Mouse (Mus musculus) heart, embryonic 16.5 days (tissue): ENCODE results near the gene Vwa5b1. TPM values are rescaled to one million over a fixed set of nuclear protein-coding genes. Genes with fewer than 3 reads are reported as not detected.

ENCODE experiments used
- ATAC-seq: fragments of 200-750 bp; cut with Nextera tagmentation; replicated peaks from 2 replicates; pipeline ENCODE4 v1.8.0; 2017; ENCODE audit warnings: moderate number of reproducible peaks; ENCODE audit not compliant: insufficient read depth, low FRiP score; ENCODE audit errors: extremely low read depth
- H3K27ac ChIP-seq: fragments of 300-500 bp; sonication (generic); 2 replicates; pipeline ENCODE4 v1.5.1; 2014; ENCODE audit warnings: mild to moderate bottlenecking, low read length, control low read depth, moderate library complexity
- H3K27me3 ChIP-seq: fragments of 300-500 bp; sonication (generic); 2 replicates; pipeline ENCODE4 v1.6.1; 2014; ENCODE audit warnings: low read length, mixed read lengths; ENCODE audit not compliant: control insufficient read depth, insufficient read depth
- H3K36me3 ChIP-seq: fragments of 300-500 bp; sonication (generic); 2 replicates; pipeline ENCODE4 v1.6.1; 2014; ENCODE audit not compliant: control insufficient read depth, insufficient read depth
- H3K4me1 ChIP-seq: fragments of 300-500 bp; sonication (generic); 2 replicates; pipeline ENCODE4 v1.6.1; 2014; ENCODE audit warnings: low read length, mixed read lengths; ENCODE audit not compliant: control insufficient read depth, insufficient read depth
- H3K4me2 ChIP-seq: fragments of 300-500 bp; sonication (generic); 2 replicates; pipeline ENCODE4 v1.6.1; 2014; ENCODE audit warnings: low read depth, mild to moderate bottlenecking, control low read depth, low read length
- H3K4me3 ChIP-seq: fragments of 300-500 bp; sonication (generic); 2 replicates; pipeline ENCODE4 v1.5.1; 2014; ENCODE audit warnings: mild to moderate bottlenecking, control low read depth, low read length
- H3K9ac ChIP-seq: fragments of 300-500 bp; sonication (generic); 2 replicates; pipeline ENCODE4 v1.6.1; 2014; ENCODE audit warnings: low read length, control low read depth
- H3K9me3 ChIP-seq: fragments of 300-500 bp; sonication (generic); replicated peaks from 2 replicates; pipeline ENCODE4 v1.6.1; 2016; ENCODE audit warnings: low read length; ENCODE audit not compliant: control insufficient read depth
- WGBS: fragments of 180-500 bp; shearing (Covaris S2); extraction: QIAGEN DNeasy Blood & Tissue Kit; methylation state at CpG from one replicate; pipeline ENCODE4 v1.1.7; 2014; 5-methylcytosine and 5-hydroxymethylcytosine counted together
- polyA plus RNA-seq: library from polyadenylated mRNA; unstranded; fragments of >200 nt; fragmentation: Nextera tagmentation; extraction: Ambion mirVana; gene quantifications from 2 replicates; pipeline ENCODE4 v1.2.1, GENCODE M21; 2015

Vwa5b1 gene
- polyA plus RNA-seq, 1 experiment from 2014 or later, result 0.08 TPM

DNA sequence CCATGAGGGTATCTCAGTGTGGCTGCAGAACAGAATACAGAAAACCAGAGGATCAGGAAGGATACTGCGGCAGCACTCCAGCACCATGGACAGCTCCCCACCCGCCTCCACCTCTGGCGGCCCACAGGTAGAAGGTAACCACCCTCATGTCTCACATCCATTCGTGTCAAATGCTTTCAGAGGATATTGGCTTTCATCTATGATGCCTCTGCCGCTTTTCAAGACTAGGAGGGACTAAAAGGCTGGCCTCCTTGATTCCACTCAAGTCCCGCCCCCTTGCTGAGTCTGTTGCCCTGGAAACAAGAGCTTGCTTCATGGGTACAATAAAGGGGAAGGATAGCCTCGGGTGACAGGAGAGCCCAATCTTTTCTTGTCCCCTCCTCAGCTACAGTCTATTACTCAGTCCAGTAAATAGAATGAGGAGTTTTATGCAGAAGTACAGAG is 37.8 kb downstream of the Vwa5b1 start:
- H3K4me3 ChIP-seq, result no peak overlapping the region
- 13% methylated on average over 7 of the region's 7 CpGs for WGBS
- no peak overlapping the region for H3K4me2 ChIP-seq
- H3K4me1 ChIP-seq, result no peaks in the 10 kb centered on the region
- H3K9me3 ChIP-seq, result no peaks in the 10 kb centered on the region
- no peak for ATAC-seq
- no peaks in the 10 kb centered on the region for H3K36me3 ChIP-seq
- H3K27ac ChIP-seq, result no peak overlapping the region
- no peaks in the 10 kb centered on the region for H3K27me3 ChIP-seq
- H3K9ac ChIP-seq, result no peak overlapping the region

DNA sequence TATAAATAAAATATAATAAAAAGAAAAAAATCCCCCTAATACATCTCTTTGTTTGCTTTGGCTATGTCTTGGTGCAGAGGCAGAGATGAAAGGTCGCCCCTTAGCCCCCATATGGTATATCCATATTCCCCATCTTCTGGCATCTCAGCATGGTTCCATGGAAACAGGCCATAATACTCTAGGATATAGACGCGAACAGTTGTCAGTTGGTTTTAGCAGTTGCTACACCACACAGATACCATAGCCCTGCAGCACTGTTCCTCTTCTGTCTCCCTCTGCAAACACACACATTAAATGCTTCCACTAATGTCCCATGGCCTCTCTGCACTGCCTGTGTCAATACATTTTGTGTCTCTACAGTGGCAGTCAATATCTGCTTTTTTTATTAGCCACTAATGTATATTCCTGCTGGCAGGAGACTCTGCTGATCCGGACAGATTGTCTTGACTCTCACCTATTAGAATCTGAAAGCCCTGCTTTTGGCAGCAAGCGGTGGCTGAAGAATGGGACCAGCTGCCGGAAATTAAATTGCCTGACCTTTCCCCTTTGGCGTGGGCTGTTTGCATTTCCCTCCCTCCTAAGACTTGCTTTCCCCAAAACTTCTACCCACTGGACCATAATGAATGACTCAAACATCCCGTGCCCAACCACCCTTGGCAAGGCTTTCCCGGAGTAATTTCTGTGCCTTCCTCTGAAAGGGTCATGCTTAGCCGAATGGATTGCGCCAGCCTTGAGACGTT is 39.1 kb downstream of the Vwa5b1 start:
- H3K27ac ChIP-seq, result no peak overlapping the region
- no peak overlapping the region for H3K4me3 ChIP-seq
- H3K4me2 ChIP-seq, result no peak overlapping the region
- H3K9me3 ChIP-seq, result no peaks in the 10 kb centered on the region
- H3K27me3 ChIP-seq, result no peaks in the 10 kb centered on the region
- H3K36me3 ChIP-seq, result no peaks in the 10 kb centered on the region
- no peaks in the 10 kb centered on the region for H3K4me1 ChIP-seq
- WGBS, result 73% methylated on average over 12 of the region's 12 CpGs
- no peak overlapping the region for H3K9ac ChIP-seq
- no peak for ATAC-seq

DNA sequence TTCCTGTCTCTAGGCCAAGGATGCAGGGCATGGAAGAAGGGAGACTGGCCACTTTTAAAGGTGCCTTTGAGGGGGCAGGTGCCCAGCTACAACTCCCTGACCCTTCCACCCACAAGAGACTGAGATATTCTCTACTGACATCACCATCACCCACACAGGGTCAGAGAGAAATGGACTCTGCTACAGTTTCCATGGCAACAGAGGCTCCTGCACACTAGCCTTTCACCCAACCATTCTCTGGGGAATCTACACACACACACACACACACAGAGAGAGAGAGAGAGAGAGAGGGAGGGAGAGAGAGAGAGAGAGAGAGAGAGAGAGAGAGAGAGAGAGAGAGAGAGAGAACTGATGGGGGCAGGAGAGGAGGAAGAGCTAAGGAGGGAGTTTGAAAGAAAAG is 50.7 kb downstream of the Vwa5b1 start:
- H3K27ac ChIP-seq, result no peak overlapping the region

DNA sequence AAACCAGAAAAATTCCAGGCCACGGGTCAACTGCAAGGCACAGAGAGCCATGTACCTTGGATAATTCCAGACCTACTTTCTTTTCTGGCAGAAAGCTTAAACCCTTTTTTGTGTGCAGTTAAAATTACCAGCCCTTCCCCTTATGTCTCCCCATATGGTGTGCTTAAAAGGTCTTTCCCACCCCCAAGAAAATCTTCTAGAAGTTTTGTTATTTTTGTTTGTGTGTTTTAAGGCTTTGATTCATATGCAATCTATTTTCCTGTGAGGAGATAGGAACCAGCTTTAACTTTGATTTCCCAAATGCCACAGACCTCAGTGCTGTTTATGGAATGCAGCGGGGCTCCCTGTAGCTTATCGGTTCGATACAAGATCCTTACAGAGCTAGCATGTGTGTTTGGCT is 53.2 kb downstream of the Vwa5b1 start:
- Histone ChIP-seq H3K4me3 (no peak overlapping the region), H3K9me3 (no peaks in the 10 kb centered on the region), H3K9ac (no peak overlapping the region), H3K27me3 (0 out of 2 replicates have a peak, but pooled peaks cover under 1% of the 10 kb centered on the region), H3K4me1 (0 out of 2 replicates have a peak, but pooled peaks cover 3% of the 10 kb centered on the region), H3K4me2 (no peak overlapping the region), H3K27ac (no peak overlapping the region), H3K36me3 (no peaks in the 10 kb centered on the region)
- no peak for ATAC-seq
- 69% methylated on average over 4 of the region's 4 CpGs for WGBS

More for the DNA sequence above, 50.7 kb downstream of the Vwa5b1 start:
- 0 out of 2 replicates have a peak, but pooled peaks cover 1% of the 10 kb centered on the region for H3K4me1 ChIP-seq
- no peak overlapping the region for H3K4me2 ChIP-seq
- H3K4me3 ChIP-seq, result no peak overlapping the region
- H3K36me3 ChIP-seq, result no peaks in the 10 kb centered on the region
- no peak for ATAC-seq
- H3K27me3 ChIP-seq, result 0 out of 2 replicates have a peak, but pooled peaks cover 2% of the 10 kb centered on the region
- H3K9ac ChIP-seq, result no peak overlapping the region
- H3K9me3 ChIP-seq, result no peaks in the 10 kb centered on the region

DNA sequence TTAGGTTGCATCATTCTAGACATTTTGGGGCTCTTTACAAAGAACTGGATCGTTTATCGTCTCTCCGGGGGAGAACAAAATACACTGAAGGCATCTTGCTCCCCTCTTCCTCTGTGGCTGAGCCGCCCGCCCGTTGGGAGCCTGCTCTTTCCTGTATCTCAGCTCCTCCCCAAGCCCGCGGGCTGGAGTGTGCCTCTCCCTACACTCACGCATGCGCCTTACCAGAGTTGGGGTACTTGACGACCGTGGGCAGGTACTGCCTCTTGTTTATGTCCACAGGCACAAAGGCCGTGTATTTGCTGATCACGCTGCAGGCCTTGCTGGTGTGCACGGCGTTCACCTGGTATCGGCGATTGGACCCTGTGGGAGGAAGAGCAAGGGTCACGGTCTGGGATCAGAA is 57.3 kb downstream of the Vwa5b1 start:
- Histone ChIP-seq H3K4me1 (0 out of 2 replicates have a peak, but pooled peaks cover 3% of the 10 kb centered on the region), H3K9me3 (no peaks in the 10 kb centered on the region), H3K27me3 (no peaks in the 10 kb centered on the region; the same call in 1 of the 2 replicates), H3K4me2 (no peak overlapping the region), H3K36me3 (no peaks in the 10 kb centered on the region), H3K27ac (no peak overlapping the region), H3K9ac (no peak overlapping the region), H3K4me3 (no peak overlapping the region)
- no peak for ATAC-seq
- 63% methylated on average over 19 of the region's 19 CpGs for WGBS

DNA sequence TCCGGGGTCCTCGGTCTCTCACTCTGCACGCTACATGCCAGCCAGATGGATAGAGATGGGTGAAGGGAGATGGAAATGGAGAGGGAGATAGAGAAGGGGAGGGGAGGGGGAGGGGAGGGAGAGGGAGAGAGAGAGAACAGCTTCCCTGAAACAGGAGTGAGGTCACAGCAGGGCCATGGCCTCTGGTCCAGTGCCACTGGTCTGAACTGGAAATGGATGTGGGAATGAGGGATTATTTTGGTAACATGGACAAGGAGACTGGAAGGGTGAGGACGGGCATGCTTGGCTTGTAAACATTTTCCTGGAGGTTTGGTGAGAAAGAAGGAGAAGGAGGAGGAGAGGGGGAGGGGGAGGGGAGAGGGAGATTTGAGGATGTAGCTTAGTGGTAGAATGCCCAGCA is 59.0 kb downstream of the Vwa5b1 start:
- Histone ChIP-seq H3K36me3 (no peaks in the 10 kb centered on the region), H3K27ac (no peak overlapping the region), H3K4me1 (0 out of 2 replicates have a peak, but pooled peaks cover 3% of the 10 kb centered on the region), H3K4me3 (no peak overlapping the region), H3K4me2 (no peak overlapping the region), H3K9me3 (no peaks in the 10 kb centered on the region), H3K9ac (no peak overlapping the region), H3K27me3 (peaks cover 1% of the 10 kb centered on the region; the same call in 1 of the 2 replicates)
- ATAC-seq, result no peak
- 56% methylated on average over 4 of the region's 4 CpGs for WGBS

DNA sequence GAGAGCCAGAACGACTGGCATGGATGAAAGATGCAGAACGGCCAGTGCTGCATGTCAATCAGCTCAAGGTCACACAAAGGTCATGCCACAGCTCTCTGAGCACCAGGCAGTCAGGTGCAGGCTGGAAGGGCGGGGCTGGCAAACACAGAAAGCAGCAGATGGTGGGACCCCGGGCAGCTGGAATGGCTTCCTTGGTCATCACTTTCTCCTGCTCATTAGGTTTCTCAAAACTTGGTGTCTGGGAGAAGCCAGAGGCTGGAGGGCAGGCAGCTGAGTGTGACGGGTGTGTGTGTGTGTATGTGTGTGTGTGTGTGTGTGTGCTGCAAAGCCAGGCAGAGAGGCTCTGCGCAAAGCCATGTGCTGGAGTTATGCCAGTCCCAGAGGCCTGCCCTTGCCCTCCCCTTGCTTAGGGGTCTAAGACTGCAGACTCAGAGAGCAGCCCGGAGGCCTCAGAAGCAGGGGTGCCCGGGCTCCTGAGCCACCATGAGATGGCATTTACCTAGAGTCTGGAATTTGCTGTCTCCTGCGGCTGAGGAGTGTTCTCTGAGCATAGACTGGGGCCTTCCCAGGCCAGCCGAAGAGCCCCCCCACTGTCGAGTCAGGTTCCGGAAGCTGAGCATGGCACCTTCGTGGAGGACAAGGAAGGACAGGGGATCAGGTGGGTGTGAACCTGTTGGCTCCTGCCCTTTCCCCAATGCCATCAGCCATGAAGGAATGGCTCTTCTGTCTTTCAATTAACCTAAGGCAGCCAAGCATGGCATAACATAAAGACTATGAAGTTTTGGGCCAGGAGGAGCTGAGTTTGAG is 60.7 kb downstream of the Vwa5b1 start:
- H3K9me3 ChIP-seq, result no peaks in the 10 kb centered on the region
- H3K4me2 ChIP-seq, result no peak overlapping the region
- no peaks in the 10 kb centered on the region for H3K36me3 ChIP-seq
- H3K27me3 ChIP-seq, result peaks cover 2% of the 10 kb centered on the region; the same call in 1 of the 2 replicates
- no peak overlapping the region for H3K27ac ChIP-seq
- no peak overlapping the region for H3K4me3 ChIP-seq
- 0 out of 2 replicates have a peak, but pooled peaks cover 2% of the 10 kb centered on the region for H3K4me1 ChIP-seq
- WGBS, result 70% methylated on average over 13 of the region's 13 CpGs
- no peak overlapping the region for H3K9ac ChIP-seq
- ATAC-seq, result no peak

DNA sequence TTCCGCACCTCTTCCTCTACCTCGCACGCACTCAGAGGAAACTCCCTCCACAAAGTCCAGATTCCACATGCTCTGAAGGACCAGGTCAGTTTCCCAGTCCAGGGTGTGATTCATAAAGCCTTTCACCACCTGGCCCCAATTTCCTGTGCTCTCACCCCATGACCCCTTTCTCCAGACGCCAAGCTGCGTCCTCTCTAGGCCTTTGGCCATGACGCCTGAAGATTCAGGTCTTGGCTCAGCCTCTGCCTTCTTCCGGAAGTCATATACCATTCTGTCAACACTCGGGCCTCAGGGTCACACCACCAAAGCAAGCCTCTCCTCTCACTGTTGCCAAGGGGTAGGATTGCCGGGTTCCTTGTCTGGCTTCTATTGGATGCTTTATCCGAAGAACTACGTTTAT is 65.8 kb downstream of the Vwa5b1 start:
- H3K9me3 ChIP-seq, result no peaks in the 10 kb centered on the region
- no peak overlapping the region for H3K4me2 ChIP-seq
- no peak; the same call in 1 of the 2 replicates for ATAC-seq
- no peaks in the 10 kb centered on the region for H3K4me1 ChIP-seq
- peaks cover 9% of the 10 kb centered on the region; the same call in 1 of the 2 replicates for H3K27me3 ChIP-seq
- WGBS, result 35% methylated on average over 11 of the region's 11 CpGs
- no peak overlapping the region for H3K27ac ChIP-seq
- H3K4me3 ChIP-seq, result no peak overlapping the region
- H3K36me3 ChIP-seq, result no peaks in the 10 kb centered on the region
- H3K9ac ChIP-seq, result no peak overlapping the region

DNA sequence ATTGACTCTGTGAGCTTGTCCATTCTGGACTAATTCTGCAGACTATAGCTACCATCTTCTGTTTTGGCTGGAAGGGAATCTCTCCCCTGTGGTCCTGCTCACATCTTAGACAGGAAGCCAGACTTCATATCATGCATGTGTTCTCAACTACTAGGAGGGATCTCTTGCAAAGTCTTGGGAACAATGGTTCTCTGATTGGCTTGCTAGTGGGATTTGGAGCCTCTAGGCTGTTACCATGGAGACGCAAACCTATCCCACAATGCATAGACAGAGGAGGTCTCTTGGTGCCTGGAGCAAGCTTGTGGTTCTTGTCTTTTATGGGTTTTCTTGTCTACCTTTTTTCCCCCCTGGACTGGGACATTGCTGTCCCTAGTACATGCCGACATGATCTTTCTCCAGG is 67.4 kb downstream of the Vwa5b1 start:
- no peak for ATAC-seq
- WGBS, result 79% methylated on average over 2 of the region's 2 CpGs
- no peak overlapping the region for H3K9ac ChIP-seq

More for the DNA sequence above, 67.4 kb downstream of the Vwa5b1 start:
- H3K9me3 ChIP-seq, result no peaks in the 10 kb centered on the region
- no peaks in the 10 kb centered on the region for H3K36me3 ChIP-seq
- H3K4me3 ChIP-seq, result no peak overlapping the region
- H3K27me3 ChIP-seq, result peaks cover 9% of the 10 kb centered on the region; the same call in 1 of the 2 replicates
- H3K27ac ChIP-seq, result no peak overlapping the region
- H3K4me1 ChIP-seq, result no peaks in the 10 kb centered on the region
- no peak overlapping the region for H3K4me2 ChIP-seq
